Mouse (Mus musculus) thymus, postnatal 4 days (tissue): Measurements from ENCODE around the gene Adgrg6.

Source experiments
- DNase-seq: peaks from one replicate; pipeline ENCODE4 v3.0.0; 2021

The Adgrg6 gene

GRCm38 (mm10) chr10:14483257-14483656 lies 62.2 kb downstream of the Adgrg6 start:
- no peak for DNase-seq

GRCm38 (mm10) chr10:14482483-14482882 lies 63.0 kb downstream of the Adgrg6 start:
- no peak for DNase-seq

- DNase-seq: no peak
Observed at GRCm38 (mm10) chr10:14480928-14481327, 64.5 kb downstream of the Adgrg6 start.

- no peak for DNase-seq
Observed at GRCm38 (mm10) chr10:14476393-14476792, 69.1 kb downstream of the Adgrg6 start.

- DNase-seq: no peak
Observed at GRCm38 (mm10) chr10:14475641-14476040, 69.8 kb downstream of the Adgrg6 start.

- no peak for DNase-seq
Observed at GRCm38 (mm10) chr10:14474541-14475305, 70.7 kb downstream of the Adgrg6 start.

GRCm38 (mm10) chr10:14471039-14471550 lies 74.4 kb downstream of the Adgrg6 start:
- DNase-seq: no peak

GRCm38 (mm10) chr10:14468623-14469022 lies 76.8 kb downstream of the Adgrg6 start:
- DNase-seq: no peak

GRCm38 (mm10) chr10:14463796-14464511 lies 81.5 kb downstream of the Adgrg6 start:
- no peak for DNase-seq

- no peak for DNase-seq
Observed at GRCm38 (mm10) chr10:14460933-14461514, 84.4 kb downstream of the Adgrg6 start.

- no peak for DNase-seq
Observed at GRCm38 (mm10) chr10:14460252-14460932, 85.1 kb downstream of the Adgrg6 start.

GRCm38 (mm10) chr10:14459819-14460218 lies 85.6 kb downstream of the Adgrg6 start:
- no peak for DNase-seq

- no peak for DNase-seq
Observed at GRCm38 (mm10) chr10:14459330-14459729, 86.1 kb downstream of the Adgrg6 start.

GRCm38 (mm10) chr10:14454481-14454880 lies 91.0 kb downstream of the Adgrg6 start:
- no peak for DNase-seq

- no peak for DNase-seq
Observed at GRCm38 (mm10) chr10:14451811-14452210, 93.6 kb downstream of the Adgrg6 start.

- DNase-seq: peak; percentile 62
Observed at GRCm38 (mm10) chr10:14450073-14450472, 95.4 kb downstream of the Adgrg6 start.

- no peak for DNase-seq
Observed at GRCm38 (mm10) chr10:14445590-14446291, 99.7 kb downstream of the Adgrg6 start.

GRCm38 (mm10) chr10:14440860-14441579 lies 104.4 kb downstream of the Adgrg6 start:
- no peak for DNase-seq

GRCm38 (mm10) chr10:14404070-14404469 lies 141.4 kb downstream of the Adgrg6 start:
- DNase-seq: peak; percentile 24

GRCm38 (mm10) chr10:14401744-14402143 lies 143.7 kb downstream of the Adgrg6 start:
- no peak for DNase-seq

GRCm38 (mm10) chr10:14391025-14391639 lies 154.3 kb downstream of the Adgrg6 start:
- DNase-seq: peak; percentile 80
